Mouse (Mus musculus) adrenal gland, adult 10 weeks (tissue): ENCODE results near the gene Mfn1. TPM values are rescaled to one million over a fixed set of nuclear protein-coding genes. Genes with fewer than 3 reads are reported as not detected.

Experiments used
- polyA plus RNA-seq: library from polyadenylated mRNA; stranded (reverse); fragments of 350-450 nt; fragmentation: Illumina TruSeq; extraction: RNeasy Lipid Tissue Mini Kit (QIAGEN cat#74804); gene quantifications from one replicate; pipeline ENCODE4 v1.2.3, GENCODE M21; 2014; ENCODE audit warnings: low read depth, low replicate concordance

Gene Mfn1
- 294 TPM for polyA plus RNA-seq

DNA sequence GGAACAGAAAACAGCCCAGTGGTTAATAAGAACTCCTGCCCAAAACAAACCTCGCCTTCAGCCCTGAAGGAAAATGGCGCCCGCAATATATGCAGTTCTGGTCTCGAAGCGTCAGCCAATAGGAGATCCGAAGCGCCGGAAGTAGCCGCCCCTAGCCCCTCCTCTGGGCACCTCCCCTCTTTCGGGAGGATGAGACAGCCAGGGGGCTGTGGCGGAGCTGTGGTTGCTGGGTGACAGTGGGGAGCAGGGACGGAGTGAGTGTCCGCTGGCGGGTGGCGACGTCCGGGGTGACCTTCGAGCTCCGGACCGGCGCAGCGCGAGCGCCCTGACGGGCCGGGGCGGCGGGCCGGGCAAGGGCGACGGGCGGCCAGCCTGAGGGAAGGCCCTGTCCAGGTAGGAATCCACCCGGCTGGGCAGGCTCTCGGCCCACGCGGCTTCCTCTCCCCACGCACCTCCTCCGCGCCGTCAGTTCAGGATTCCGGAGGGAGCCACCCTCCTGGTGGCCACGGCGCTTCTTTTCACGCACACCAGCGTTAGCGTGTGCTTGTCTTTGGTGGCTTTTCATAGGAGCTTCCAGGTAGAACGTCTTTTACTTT is at the start of gene Mfn1:
Mfn1 (plus strand) TSS at position 163 of the 596 bp plus-strand sequence.

DNA sequence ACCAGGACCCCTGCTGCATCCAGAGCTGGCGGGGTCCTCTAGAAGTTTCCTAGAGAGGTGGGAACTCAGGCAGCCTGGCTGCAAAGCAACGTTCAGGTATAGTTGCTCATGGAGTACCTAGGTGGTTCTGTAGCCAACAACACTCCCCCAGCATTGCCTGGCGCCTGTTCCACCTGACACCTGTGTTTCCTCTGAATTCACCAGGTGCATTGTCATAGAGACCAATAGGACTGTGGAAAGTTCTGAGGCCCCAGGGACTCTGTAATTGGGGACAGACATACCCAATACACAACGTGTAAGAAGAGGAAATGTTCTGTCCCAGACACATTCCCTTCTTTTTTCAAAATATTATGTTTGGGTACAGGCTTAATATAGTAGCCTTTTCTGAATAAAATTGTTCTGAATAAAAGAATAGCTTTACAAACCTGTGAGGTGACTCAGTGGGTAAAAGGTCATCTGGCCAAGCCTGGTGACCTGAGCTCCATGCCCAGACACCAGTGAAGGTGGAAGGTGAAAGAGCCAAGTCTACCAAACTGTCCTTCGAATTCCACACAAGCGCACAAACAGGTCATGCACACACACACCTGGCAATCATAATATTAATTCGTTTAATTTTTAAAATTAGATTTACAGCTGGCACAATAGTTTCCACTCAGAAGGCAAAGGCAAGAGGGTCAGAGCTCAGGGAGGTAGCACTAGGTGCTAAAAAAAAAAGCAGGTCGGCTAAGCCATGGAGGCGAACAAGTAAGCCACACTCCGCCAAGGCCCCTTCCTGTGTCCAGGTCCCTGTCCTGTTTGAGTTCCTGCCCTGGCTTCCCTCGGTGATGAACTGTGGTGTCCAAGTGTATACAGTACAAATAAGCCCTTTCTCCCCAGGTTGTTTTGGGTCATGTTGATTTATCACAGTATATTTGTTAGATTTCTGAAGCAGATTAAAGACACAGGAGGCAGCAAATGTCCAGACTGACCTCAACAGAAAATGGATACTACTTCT is 36.9 kb upstream of the Mfn1 start, which contains the start of gene Kcnmb3:
Kcnmb3 (minus strand) TSS at position 135 of the 994 bp plus-strand sequence.

DNA sequence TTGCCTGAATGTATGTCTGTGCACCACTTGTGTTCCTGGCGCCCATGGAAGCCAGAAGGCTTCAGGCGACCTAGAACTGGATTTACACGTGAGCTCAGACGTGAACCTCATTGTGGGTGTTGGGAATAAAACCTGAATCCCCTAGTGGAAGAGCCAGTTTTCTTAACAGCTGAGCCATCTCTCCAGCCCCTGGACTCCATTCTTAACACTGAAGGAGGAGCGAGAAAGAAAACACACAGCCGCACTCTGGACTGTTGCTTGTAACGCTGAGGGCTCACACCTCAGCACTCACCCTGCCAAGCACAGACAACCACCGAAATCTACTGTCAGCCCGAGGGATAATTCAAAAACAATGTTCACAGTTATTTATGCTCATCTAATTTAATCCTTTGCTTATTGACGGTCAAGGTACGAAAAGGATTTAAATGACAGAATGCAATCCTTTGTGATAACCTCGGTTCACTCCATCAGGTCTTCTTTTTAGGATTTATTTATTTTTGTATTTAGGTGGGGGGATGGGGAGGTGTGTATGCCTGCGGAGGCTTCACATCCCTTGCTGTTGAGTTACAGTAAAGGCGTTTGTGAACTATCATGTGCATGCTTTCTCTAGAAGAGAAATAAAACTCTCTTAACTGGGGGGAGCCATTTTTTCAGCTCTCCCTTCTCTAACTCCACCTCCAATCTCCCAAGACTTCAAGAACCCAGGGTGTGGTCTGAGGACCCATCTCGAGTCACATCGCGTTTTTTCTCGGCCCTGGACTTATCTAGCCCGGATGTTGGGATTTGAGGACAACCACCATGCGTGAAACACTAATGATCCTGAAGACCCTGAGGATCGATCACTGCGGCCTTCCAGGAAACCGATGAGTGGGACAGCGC is 19.5 kb upstream of the Mfn1 start, which contains the start of gene Zfp639:
Zfp639 (plus strand) TSS at position 764 of the 879 bp plus-strand sequence.

DNA sequence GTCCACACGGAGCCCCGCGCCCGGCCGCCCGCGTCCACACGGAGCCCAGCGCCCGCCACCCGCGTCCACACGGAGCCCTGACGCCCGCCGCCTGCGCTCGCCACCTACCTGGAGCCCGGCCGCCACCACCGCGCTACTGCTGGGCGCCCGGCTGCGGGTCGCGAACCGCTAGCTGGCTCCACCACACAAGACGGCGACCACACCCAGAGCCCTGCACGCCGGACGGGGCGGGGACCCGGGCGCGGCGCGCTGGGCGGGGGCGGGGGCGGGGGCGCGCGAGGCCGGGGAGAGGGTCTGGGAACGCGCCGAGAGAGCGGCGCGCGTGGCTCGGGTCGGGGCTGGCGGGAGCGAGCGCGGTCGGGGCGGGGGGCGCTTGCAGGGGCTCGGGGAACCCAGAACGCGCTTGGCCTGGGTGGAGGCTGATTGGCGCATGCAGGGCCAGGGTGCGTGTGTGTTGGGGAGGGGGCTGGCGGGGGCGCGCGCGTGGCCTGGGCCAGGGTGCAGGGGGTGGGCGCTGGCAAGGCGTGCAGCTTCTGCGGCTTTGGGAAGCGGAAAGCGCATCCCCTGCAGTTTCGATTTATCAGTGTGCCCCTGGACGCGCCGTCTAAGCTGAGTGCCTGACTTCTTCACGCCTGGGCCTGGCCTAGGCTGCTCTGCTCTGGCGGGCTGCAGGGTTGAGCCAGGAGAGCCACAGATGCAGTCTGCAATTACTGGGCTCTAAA is 87.2 kb downstream of the Mfn1 start, which contains the start of gene Gnb4:
Gnb4 (minus strand) TSS at position 255 of the 722 bp plus-strand sequence.

Other genes with a start within 250 kb of the Mfn1 start
- gene Zmat3, start 163.5 kb upstream of the Mfn1 start, polyA plus RNA-seq = 19.8 TPM
- gene Pik3ca, start 131.8 kb upstream of the Mfn1 start, polyA plus RNA-seq = 125 TPM
- gene Kcnmb3, start 37.2 kb upstream of the Mfn1 start, polyA plus RNA-seq = not detected
- gene Zfp639, start 19.2 kb upstream of the Mfn1 start, polyA plus RNA-seq = 135 TPM
- gene Gnb4, start 87.1 kb downstream of the Mfn1 start, polyA plus RNA-seq = 29.5 TPM
- 46.4 TPM for gene Actl6a, start 176.8 kb downstream of the Mfn1 start, polyA plus RNA-seq
- gene Ndufb5, start 207.5 kb downstream of the Mfn1 start, polyA plus RNA-seq = 557 TPM
- 58.8 TPM for gene Mrpl47, start 208.1 kb downstream of the Mfn1 start, polyA plus RNA-seq